Mouse (Mus musculus): ENCODE data around the gene Ppp1r36. TPM values are rescaled to one million over a fixed set of nuclear protein-coding genes. Genes with fewer than 3 reads are reported as not detected.

Ppp1r36 gene
- polyA plus RNA-seq, 1 experiment from 2014 or later: 0.82 TPM

- Histone ChIP-seq H3K4me2 (ENCODE audit: low read depth) (no peak overlapping the region), H3K9me3 (ENCODE audit: control insufficient read depth, low read length) (no peaks in the 10 kb centered on the region), H3K27ac (ENCODE audit: low read depth, low read length) (no peak overlapping the region), H3K9ac (ENCODE audit: low read length) (no peak overlapping the region), H3K4me1 (ENCODE audit: control insufficient read depth, insufficient read depth, low read length) (no peaks in the 10 kb centered on the region), H3K27me3 (ENCODE audit: control insufficient read depth, insufficient read depth, low read length) (no peaks in the 10 kb centered on the region), H3K36me3 (ENCODE audit: control insufficient read depth, insufficient read depth, low read length) (no peaks in the 10 kb centered on the region), H3K4me3 (ENCODE audit: low read depth, low read length) (no peak overlapping the region)
- 48% methylated on average over 4 of the region's 4 CpGs for WGBS
- no peak for ATAC-seq (ENCODE audit: insufficient read depth, low FRiP score, low TSS enrichment)
- DNase-seq (ENCODE audit: low spot score): no peak
These were observed 67.5 kb downstream of the Ppp1r36 start for GRCm38 (mm10) chr12:76484881-76485280.

- H3K4me3 ChIP-seq (ENCODE audit: low read depth, low read length): no peak overlapping the region
- no peak overlapping the region for H3K4me2 ChIP-seq (ENCODE audit: low read depth)
- ATAC-seq (ENCODE audit: insufficient read depth, low FRiP score, low TSS enrichment): no peak
- H3K27ac ChIP-seq (ENCODE audit: low read depth, low read length): no peak overlapping the region
- no peaks in the 10 kb centered on the region for H3K9me3 ChIP-seq (ENCODE audit: control insufficient read depth, low read length)
- no peak overlapping the region for H3K9ac ChIP-seq (ENCODE audit: low read length)
- no peaks in the 10 kb centered on the region for H3K4me1 ChIP-seq (ENCODE audit: control insufficient read depth, insufficient read depth, low read length)
- no peak for DNase-seq (ENCODE audit: low spot score)
- no peaks in the 10 kb centered on the region for H3K36me3 ChIP-seq (ENCODE audit: control insufficient read depth, insufficient read depth, low read length)
- 58% methylated on average over 11 of the region's 11 CpGs for WGBS
- H3K27me3 ChIP-seq (ENCODE audit: control insufficient read depth, insufficient read depth, low read length): no peaks in the 10 kb centered on the region
These were observed 68.0 kb downstream of the Ppp1r36 start for GRCm38 (mm10) chr12:76485381-76485780.

- H3K4me2 ChIP-seq (ENCODE audit: low read depth): no peak overlapping the region
- H3K27ac ChIP-seq (ENCODE audit: low read depth, low read length): no peak overlapping the region
- no peaks in the 10 kb centered on the region for H3K36me3 ChIP-seq (ENCODE audit: control insufficient read depth, insufficient read depth, low read length)
- H3K4me3 ChIP-seq (ENCODE audit: low read depth, low read length): no peak overlapping the region
- no peaks in the 10 kb centered on the region for H3K27me3 ChIP-seq (ENCODE audit: control insufficient read depth, insufficient read depth, low read length)
- no peaks in the 10 kb centered on the region for H3K4me1 ChIP-seq (ENCODE audit: control insufficient read depth, insufficient read depth, low read length)
- ATAC-seq (ENCODE audit: insufficient read depth, low FRiP score, low TSS enrichment) (no peak), DNase-seq (ENCODE audit: low spot score) (no peak)
- 86% methylated on average over 9 of the region's 9 CpGs for WGBS
- no peak overlapping the region for H3K9ac ChIP-seq (ENCODE audit: low read length)
- H3K9me3 ChIP-seq (ENCODE audit: control insufficient read depth, low read length): no peaks in the 10 kb centered on the region
These were observed 69.6 kb downstream of the Ppp1r36 start for GRCm38 (mm10) chr12:76486943-76487342.

Other genes with a start within 250 kb of the Ppp1r36 start
- gene Esr2, start 240.3 kb upstream of the Ppp1r36 start, polyA plus RNA-seq (2014; fragmentation: Nextera tagmentation; extraction: Ambion mirVana): 0.11 and 0.18 TPM in 2 replicates
- not detected in 2 replicates for gene Tex21, start 170.8 kb upstream of the Ppp1r36 start, polyA plus RNA-seq (2014; fragmentation: Nextera tagmentation; extraction: Ambion mirVana)
- 55.4 and 60.8 TPM in 2 replicates for gene Mthfd1, start 162.2 kb upstream of the Ppp1r36 start, polyA plus RNA-seq (2014; fragmentation: Nextera tagmentation; extraction: Ambion mirVana)
- 3.9 and 4.4 TPM in 2 replicates for gene Akap5, start 92.6 kb upstream of the Ppp1r36 start, polyA plus RNA-seq (2014; fragmentation: Nextera tagmentation; extraction: Ambion mirVana)
- 17.5 and 17.9 TPM in 2 replicates for gene Zbtb25, start 47.9 kb upstream of the Ppp1r36 start, polyA plus RNA-seq (2014; fragmentation: Nextera tagmentation; extraction: Ambion mirVana)
- 7.7 and 7.9 TPM in 2 replicates for gene Zbtb1, start 47.3 kb upstream of the Ppp1r36 start, polyA plus RNA-seq (2014; fragmentation: Nextera tagmentation; extraction: Ambion mirVana)
- 5.1 and 6.0 TPM in 2 replicates for gene Hspa2, start 13.4 kb upstream of the Ppp1r36 start, polyA plus RNA-seq (2014; fragmentation: Nextera tagmentation; extraction: Ambion mirVana)
- 1.5 and 1.7 TPM in 2 replicates for gene Plekhg3, start 113.4 kb downstream of the Ppp1r36 start, polyA plus RNA-seq (2014; fragmentation: Nextera tagmentation; extraction: Ambion mirVana)